Mouse (Mus musculus) liver, adult 2 months (tissue): ENCODE measurements around the gene Myl6b.

Experiments
- CTCF ChIP-seq: fragments of 200-500 bp; IDR thresholded peaks from 2 replicates; pipeline ENCODE4 v1.5.1; 2011; ENCODE audit warnings: low read depth, low read length, control low read depth
- POLR2A ChIP-seq: fragments of 200-500 bp; IDR thresholded peaks from 2 replicates; pipeline ENCODE4 v1.6.1; 2011; ENCODE audit warnings: low read length, control low read depth; ENCODE audit not compliant: insufficient read depth; ENCODE audit errors: extremely low read depth

DNA sequence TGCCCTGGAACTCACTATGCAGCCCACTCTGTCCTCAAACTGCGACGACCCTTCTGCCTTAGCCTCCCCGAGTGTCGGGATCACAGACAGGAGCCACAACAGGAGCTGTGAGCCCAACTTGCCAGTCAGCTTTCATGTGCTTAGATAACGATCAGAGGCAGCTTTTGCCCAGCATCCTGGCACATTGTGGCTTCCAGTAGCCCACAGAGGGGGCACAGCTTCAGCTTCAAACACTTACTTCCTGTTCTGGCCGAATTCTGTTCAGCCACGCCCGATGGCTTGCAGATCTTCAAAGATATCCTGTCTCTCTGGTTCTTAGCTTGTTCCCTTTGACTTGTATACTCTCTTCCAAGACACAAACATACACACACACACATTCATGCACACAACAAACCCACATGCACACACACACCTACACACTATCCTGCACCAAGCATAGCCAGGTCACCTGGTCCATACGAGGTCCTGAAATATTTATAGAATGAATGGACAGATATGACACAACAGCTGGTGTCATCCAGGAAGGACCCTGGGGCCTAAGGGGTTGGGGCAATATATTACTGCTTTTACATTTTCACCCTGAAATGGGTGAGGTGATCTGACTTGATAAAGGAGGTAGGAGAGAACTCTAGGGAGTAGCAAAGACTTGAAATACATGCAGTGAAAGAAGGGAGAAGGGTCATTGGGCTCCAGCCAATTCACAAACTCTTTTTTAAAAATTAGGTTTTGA, 6.3 kb upstream of the Myl6b start:
- TF ChIP-seq CTCF (no peak), POLR2A (no peak)
